Mouse (Mus musculus) midbrain, embryonic 10.5 days (tissue): ENCODE measurements around the gene Bglap3. TPM values are rescaled to one million over a fixed set of nuclear protein-coding genes. Genes with fewer than 3 reads are reported as not detected.
A peak's percentile ranks its signal among the peaks of the same experiment; 100 is the strongest.
"Not testable (repeated sequence)": the region's sequence is repeated elsewhere in the genome, so short reads cannot be mapped to it uniquely, and the experiment has no call there.

Experiments used
- DNase-seq: peaks from one replicate; pipeline ENCODE4 v3.0.0-alpha.2; 2017; ENCODE audit warnings: low spot score
- H3K27ac ChIP-seq: fragments of 300-500 bp; sonication (generic); replicated peaks from 2 replicates; pipeline ENCODE4 v1.5.1; 2016; ENCODE audit warnings: mild to moderate bottlenecking
- H3K27me3 ChIP-seq: fragments of 300-500 bp; sonication (generic); 2 replicates; pipeline ENCODE4 v1.6.1; 2016; ENCODE audit warnings: low read depth, mild to moderate bottlenecking; ENCODE audit not compliant: poor library complexity, severe bottlenecking
- H3K36me3 ChIP-seq: fragments of 300-500 bp; sonication (generic); 2 replicates; pipeline ENCODE4 v1.6.1; 2016; ENCODE audit warnings: mild to moderate bottlenecking, moderate library complexity
- H3K4me1 ChIP-seq: fragments of 300-500 bp; sonication (generic); 2 replicates; pipeline ENCODE4 v1.6.1; 2016
- H3K4me3 ChIP-seq: fragments of 300-500 bp; sonication (generic); 2 replicates; pipeline ENCODE4 v1.5.1; 2016; ENCODE audit warnings: mild to moderate bottlenecking, moderate library complexity
- H3K9me3 ChIP-seq: fragments of 300-500 bp; sonication (generic); replicated peaks from 2 replicates; pipeline ENCODE4 v1.6.1; 2016; ENCODE audit warnings: mild to moderate bottlenecking
- WGBS: fragments of 180-500 bp; shearing (Covaris S2); methylation state at CpG from one replicate; pipeline ENCODE4 v1.1.7; 2016; 5-methylcytosine and 5-hydroxymethylcytosine counted together
- polyA plus RNA-seq: library from polyadenylated mRNA; unstranded; fragments of >200 nt; fragmentation: Nextera tagmentation; extraction: Ambion mirVana; gene quantifications from 2 replicates; pipeline ENCODE4 v1.2.1, GENCODE M21; 2016

Bglap3 gene
- polyA plus RNA-seq = 0.27 TPM in 2 replicates

GRCm38 (mm10) chr3:88372643-88373042 is at the start of gene Bglap3:
Gene Bglap3 (minus strand): TSS chr3:88372743.
- peaks cover 12% of the 10 kb centered on the region for H3K9me3 ChIP-seq
- WGBS = 95% methylated on average over 9 of the region's 9 CpGs
- not testable (repeated sequence) for H3K27ac ChIP-seq, H3K4me3 ChIP-seq, H3K36me3 ChIP-seq, H3K27me3 ChIP-seq, DNase-seq
- H3K4me1 ChIP-seq = peaks cover 12% of the 10 kb centered on the region

DNA sequence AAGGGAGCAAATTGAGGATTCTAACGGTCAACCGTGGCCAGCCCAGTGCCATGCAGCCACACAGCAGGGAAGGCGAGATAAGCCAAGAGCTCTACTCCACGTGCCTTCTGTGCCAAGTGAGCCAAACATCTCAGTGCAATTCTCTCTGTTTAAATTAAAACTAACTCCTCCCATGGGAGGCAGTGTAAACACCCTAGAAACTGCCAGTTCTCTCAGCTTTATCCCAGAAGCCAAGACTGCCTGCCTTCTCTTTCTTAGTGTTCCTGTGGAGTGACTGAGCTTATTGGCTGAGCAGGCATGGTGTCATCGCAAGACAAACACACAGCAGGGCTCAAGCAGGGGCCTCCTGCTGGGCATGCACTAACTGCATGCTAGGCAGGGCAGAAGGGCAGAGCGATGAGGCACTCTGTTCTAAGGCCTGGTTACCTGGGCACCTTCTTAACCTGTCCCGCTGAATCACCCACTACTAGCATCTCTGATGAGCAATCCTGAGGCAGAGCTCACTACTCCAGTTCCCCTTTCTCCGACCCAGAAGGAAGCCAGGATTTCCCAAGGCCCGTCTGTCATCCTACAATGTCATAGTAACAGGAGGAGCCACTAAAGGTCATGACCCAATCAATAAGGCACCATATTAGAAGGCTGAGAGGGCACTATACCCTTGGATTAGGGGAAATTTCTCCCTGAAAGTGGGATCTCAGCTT is 49.6 kb upstream of the Bglap3 start:
- H3K4me3 ChIP-seq = no peak overlapping the region
- DNase-seq = no peak
- no peaks in the 10 kb centered on the region for H3K27me3 ChIP-seq
- WGBS = 36% methylated on average over 9 of the region's 9 CpGs
- H3K4me1 ChIP-seq = peaks cover 32% of the 10 kb centered on the region
- peak overlapping the region; percentile 35; the same call in 1 of the 2 replicates for H3K27ac ChIP-seq
- no peaks in the 10 kb centered on the region for H3K9me3 ChIP-seq
- peaks cover 45% of the 10 kb centered on the region for H3K36me3 ChIP-seq

- no peaks in the 10 kb centered on the region for H3K27me3 ChIP-seq
- no peaks in the 10 kb centered on the region for H3K9me3 ChIP-seq
- H3K4me1 ChIP-seq = peaks cover 32% of the 10 kb centered on the region
- H3K27ac ChIP-seq = no peak overlapping the region
- no peak overlapping the region for H3K4me3 ChIP-seq
- peaks cover 59% of the 10 kb centered on the region for H3K36me3 ChIP-seq
- no peak for DNase-seq
- 95% methylated on average over 19 of the region's 19 CpGs for WGBS
Measured at GRCm38 (mm10) chr3:88420771-88421170, 48.2 kb upstream of the Bglap3 start.

DNA sequence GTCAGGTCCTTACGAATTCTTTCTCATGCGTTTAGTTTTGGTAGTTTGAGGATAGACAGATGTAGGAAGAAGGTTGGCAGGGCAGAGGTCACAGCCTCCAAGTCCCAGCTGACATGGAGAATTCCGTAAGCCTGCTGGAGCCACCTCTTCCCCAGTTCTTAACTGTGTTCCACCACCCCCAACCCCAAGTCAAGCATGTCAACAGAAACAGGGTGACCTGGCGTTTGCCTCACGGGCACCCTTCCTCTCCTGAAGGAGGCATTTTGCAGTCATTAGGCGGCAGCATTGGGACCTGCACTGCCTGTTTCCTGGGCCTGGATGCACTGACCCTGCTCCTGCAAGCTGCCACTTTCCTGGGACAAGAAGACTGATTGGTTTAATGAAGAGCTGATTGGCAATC is 45.5 kb upstream of the Bglap3 start:
- no peak overlapping the region for H3K27ac ChIP-seq
- H3K4me3 ChIP-seq = no peak overlapping the region
- H3K27me3 ChIP-seq = no peaks in the 10 kb centered on the region
- no peaks in the 10 kb centered on the region for H3K9me3 ChIP-seq
- no peak for DNase-seq
- WGBS = 89% methylated on average over 6 of the region's 6 CpGs
- H3K36me3 ChIP-seq = peaks cover 84% of the 10 kb centered on the region
- peaks cover 13% of the 10 kb centered on the region for H3K4me1 ChIP-seq

- no peak for DNase-seq
- no peak overlapping the region for H3K27ac ChIP-seq
- no peaks in the 10 kb centered on the region for H3K27me3 ChIP-seq
- 90% methylated on average over 4 of the region's 4 CpGs for WGBS
- H3K4me3 ChIP-seq = no peak overlapping the region
- no peaks in the 10 kb centered on the region for H3K9me3 ChIP-seq
- peaks cover 4% of the 10 kb centered on the region for H3K4me1 ChIP-seq
- peaks cover 94% of the 10 kb centered on the region for H3K36me3 ChIP-seq
Measured at GRCm38 (mm10) chr3:88415668-88416067, 43.1 kb upstream of the Bglap3 start.

- peaks cover 29% of the 10 kb centered on the region for H3K4me1 ChIP-seq
- peaks cover 64% of the 10 kb centered on the region for H3K36me3 ChIP-seq
- no peaks in the 10 kb centered on the region for H3K27me3 ChIP-seq
- no peak for DNase-seq
- no peaks in the 10 kb centered on the region for H3K9me3 ChIP-seq
- H3K4me3 ChIP-seq = no peak overlapping the region
- 93% methylated on average over 11 of the region's 11 CpGs for WGBS
- no peak overlapping the region for H3K27ac ChIP-seq
Measured at GRCm38 (mm10) chr3:88412636-88413035, 40.1 kb upstream of the Bglap3 start.

DNA sequence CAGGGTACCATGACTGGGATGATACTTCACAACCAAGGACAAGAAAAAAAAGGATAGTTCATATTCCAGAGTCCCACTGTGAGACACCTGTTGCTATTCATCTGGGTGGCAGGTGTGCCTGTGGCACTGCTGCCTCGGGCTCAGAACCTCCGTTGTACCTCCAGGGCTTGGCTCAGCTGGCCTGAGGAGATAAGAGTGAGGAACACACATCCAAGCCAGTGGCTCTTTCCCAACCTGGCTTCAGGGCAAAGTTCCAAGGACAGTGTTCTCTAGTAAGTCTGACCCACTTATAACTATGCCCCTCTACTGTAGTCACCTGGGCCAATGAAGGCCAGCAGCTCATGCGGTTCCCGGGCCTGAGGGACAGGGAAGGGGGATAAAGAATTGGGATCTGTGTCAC is 39.1 kb upstream of the Bglap3 start:
- Histone ChIP-seq H3K27me3 (no peaks in the 10 kb centered on the region), H3K36me3 (peaks cover 54% of the 10 kb centered on the region), H3K4me3 (no peak overlapping the region), H3K9me3 (no peaks in the 10 kb centered on the region), H3K27ac (no peak overlapping the region), H3K4me1 (peaks cover 39% of the 10 kb centered on the region)
- DNase-seq = no peak
- 93% methylated on average over 4 of the region's 4 CpGs for WGBS

GRCm38 (mm10) chr3:88410645-88411031 is 38.1 kb upstream of the Bglap3 start:
- no peak for DNase-seq
- peak overlapping the region; percentile 94 for H3K27ac ChIP-seq
- WGBS = 25% methylated on average over 7 of the region's 7 CpGs
- peaks cover 44% of the 10 kb centered on the region for H3K36me3 ChIP-seq
- H3K27me3 ChIP-seq = no peaks in the 10 kb centered on the region
- peaks cover 42% of the 10 kb centered on the region for H3K4me1 ChIP-seq
- no peaks in the 10 kb centered on the region for H3K9me3 ChIP-seq
- H3K4me3 ChIP-seq = peak overlapping the region; percentile 80

GRCm38 (mm10) chr3:88409741-88410644 is 37.5 kb upstream of the Bglap3 start, which contains the start of gene Pmf1:
Gene Pmf1 (minus strand): TSS chr3:88410331.
- no peaks in the 10 kb centered on the region for H3K27me3 ChIP-seq
- DNase-seq = peak; percentile 94
- H3K9me3 ChIP-seq = no peaks in the 10 kb centered on the region
- H3K4me3 ChIP-seq = peak within 1 kb of the TSS; percentile 80
- H3K36me3 ChIP-seq = peaks cover 37% of the 10 kb centered on the region
- peak within 1 kb of the TSS; percentile 94 for H3K27ac ChIP-seq
- under 1% methylated on average over 54 of the region's 54 CpGs for WGBS
- H3K4me1 ChIP-seq = peaks cover 42% of the 10 kb centered on the region

DNA sequence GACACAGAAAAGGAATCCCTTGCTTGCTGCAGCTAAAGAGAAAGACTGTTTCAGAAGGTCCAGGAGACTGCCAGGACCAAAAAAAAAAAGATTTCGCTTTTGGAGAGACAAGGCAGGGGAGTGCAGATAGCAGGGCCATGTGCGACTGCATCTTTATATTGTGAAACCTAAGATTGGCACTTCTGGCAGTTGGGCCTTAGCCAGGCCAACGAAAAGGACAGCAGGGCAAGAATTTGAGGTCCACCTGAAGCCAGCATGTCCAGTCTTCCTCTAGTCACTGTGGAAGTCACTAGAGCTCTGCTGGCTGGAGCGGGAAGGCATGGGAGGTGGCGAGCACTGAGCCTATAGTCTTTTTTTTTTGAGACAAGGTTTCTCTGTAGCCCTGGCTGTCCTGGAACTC is 36.4 kb upstream of the Bglap3 start:
- peaks cover 42% of the 10 kb centered on the region for H3K4me1 ChIP-seq
- H3K27me3 ChIP-seq = no peaks in the 10 kb centered on the region
- peak overlapping the region; percentile 94 for H3K27ac ChIP-seq
- no peaks in the 10 kb centered on the region for H3K9me3 ChIP-seq
- 72% methylated on average over 5 of the region's 5 CpGs for WGBS
- no peak for DNase-seq
- H3K36me3 ChIP-seq = peaks cover 36% of the 10 kb centered on the region
- H3K4me3 ChIP-seq = peak overlapping the region; percentile 80

DNA sequence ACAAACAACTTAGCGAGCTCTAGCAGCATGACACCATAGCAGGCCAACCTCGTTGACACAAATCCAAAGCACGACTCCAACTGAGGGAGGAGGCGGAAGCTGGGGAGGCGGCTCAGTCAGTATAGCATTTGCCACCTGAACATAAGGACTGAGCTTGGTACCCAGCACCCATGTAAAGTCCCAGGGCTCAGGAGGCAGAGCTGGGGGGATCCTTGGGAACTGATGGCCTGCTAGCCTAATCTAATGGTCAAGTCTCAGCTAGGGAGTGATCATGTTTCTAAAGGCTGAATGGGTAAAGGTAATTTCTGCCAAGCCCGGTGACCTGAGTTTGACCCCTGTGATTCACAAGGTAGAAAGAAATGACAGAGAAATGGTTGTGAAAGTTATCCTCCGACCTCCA is 35.0 kb upstream of the Bglap3 start:
- H3K27ac ChIP-seq = no peak overlapping the region
- no peak for DNase-seq
- H3K27me3 ChIP-seq = no peaks in the 10 kb centered on the region
- 66% methylated on average over 7 of the region's 7 CpGs for WGBS
- H3K36me3 ChIP-seq = peaks cover 36% of the 10 kb centered on the region
- H3K4me1 ChIP-seq = peaks cover 42% of the 10 kb centered on the region
- H3K9me3 ChIP-seq = no peaks in the 10 kb centered on the region
- no peak overlapping the region for H3K4me3 ChIP-seq

DNA sequence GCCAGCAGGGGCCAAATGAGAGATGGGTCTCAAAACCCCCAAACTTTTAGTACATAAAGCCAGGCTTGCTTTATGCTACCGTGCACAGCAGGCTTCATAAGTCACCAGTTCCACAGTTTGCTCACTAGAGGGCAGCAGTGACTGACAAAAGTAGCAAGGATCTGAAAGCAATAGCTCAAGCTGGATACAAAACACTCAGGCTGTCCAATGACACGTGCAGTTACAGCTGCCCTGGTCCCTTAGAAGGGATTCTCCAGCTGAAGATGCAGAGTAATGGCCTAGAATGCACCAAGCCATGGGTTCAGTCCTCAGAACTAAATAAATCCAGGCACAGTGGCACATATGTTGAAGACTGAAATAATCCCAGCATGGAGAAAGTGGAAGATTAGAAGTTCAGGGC is 34.5 kb upstream of the Bglap3 start:
- Histone ChIP-seq H3K36me3 (peaks cover 36% of the 10 kb centered on the region), H3K9me3 (no peaks in the 10 kb centered on the region), H3K4me1 (peaks cover 42% of the 10 kb centered on the region), H3K27me3 (no peaks in the 10 kb centered on the region), H3K4me3 (no peak overlapping the region), H3K27ac (no peak overlapping the region; the same call in 1 of the 2 replicates)
- 5% methylated on average over 2 of the region's 2 CpGs for WGBS
- DNase-seq = peak; percentile 69
